10 mouse cellular contexts compared by ENCODE assay signal in genomic region chr8:54512200-54512599, GRCm38 (mm10). TPM values are rescaled to one million over a fixed set of nuclear protein-coding genes. Genes with fewer than 3 reads are reported as not detected.
DNase-seq lines count a peak whose midpoint lies in the region; ATAC-seq and TF ChIP-seq lines count a peak whose summit lies in the region.
"Not testable (repeated sequence)": the region's sequence is repeated elsewhere in the genome, so short reads cannot be mapped to it uniquely, and the experiment has no call there.
"Had no signal": no experiment of that assay in that cellular context is flagged by ENCODE, and none has a peak within 500 bp of the region (broad histone marks: within the 10 kb centered on the region; RNA-seq: fewer than 3 reads in every experiment).

No protein-coding gene starts in this region.

- H3K4me1 ChIP-seq in G1E (ENCODE audit: insufficient read depth, low read depth, low read length) = peaks cover 55% of the 10 kb centered on the region
- H3K4me1 ChIP-seq in liver, embryonic 12.5 days = peaks cover 46% of the 10 kb centered on the region
- peaks cover 7 to 23% of the 10 kb centered on the region in 2 experiments for H3K4me1 ChIP-seq in liver, embryonic 14.5 days (replicated peaks; ENCODE audit: control insufficient read depth in 2 of 2, insufficient read depth in 2 of 2, low read length in 1 of 2)
- H3K4me1 ChIP-seq in megakaryocyte, embryonic 14.5 days = peaks cover 54% of the 10 kb centered on the region

- TF ChIP-seq EP300 in liver, embryonic 14.5 days (IDR thresholded peaks at IDR 0.05; ENCODE audit: low read depth) = not testable (repeated sequence)

- H3K36me3 ChIP-seq in G1E (replicated peaks); liver, embryonic 12.5 days; liver, embryonic 14.5 days (replicated peaks; ENCODE audit: control insufficient read depth, insufficient read depth, low read depth): not testable (repeated sequence)
- H3K36me3 ChIP-seq in megakaryocyte, embryonic 14.5 days (replicated peaks; ENCODE audit: low read length) = peaks cover 22% of the 10 kb centered on the region

- not testable (repeated sequence) for DNase-seq in G1E (ENCODE audit: low spot score); liver, embryonic 14.5 days (ENCODE audit: low read depth in 3 of 3, low spot score in 3 of 3)
- peak; percentile 22 for DNase-seq in brain, adult 2 months (ENCODE audit: low read depth, low spot score)
- peak; percentile 11 for DNase-seq in liver

- H3K9ac ChIP-seq in liver, embryonic 12.5 days; liver, embryonic 14.5 days (replicated peaks): not testable (repeated sequence)

- 32% methylated on average over 5 of the region's 5 CpGs for WGBS in liver, embryonic 12.5 days (ENCODE audit: insufficient replicate concordance)
- 25% methylated on average over 4 of the region's 5 CpGs for WGBS in liver, embryonic 14.5 days (ENCODE audit: insufficient replicate concordance)

- not testable (repeated sequence) for H3K4me3 ChIP-seq in G1E (ENCODE audit: low read depth, low read length); liver, embryonic 12.5 days; liver, embryonic 14.5 days (ENCODE audit: insufficient read depth in 1 of 2, low read depth in 2 of 2, low read length in 2 of 2)
- peak overlapping the region; percentile 71 for H3K4me3 ChIP-seq in megakaryocyte, embryonic 14.5 days (replicated peaks)

- peak overlapping the region; percentile 25; the same call in 1 of the 2 replicates for H3K4me2 ChIP-seq in liver, embryonic 12.5 days
- H3K4me2 ChIP-seq in liver, embryonic 14.5 days (ENCODE audit: low read depth) = peak overlapping the region; percentile 2; the same call in 1 of the 2 replicates

- peak overlapping the region; percentile 41; the same call in 1 of the 2 replicates for H3K27ac ChIP-seq in liver, embryonic 12.5 days
- not testable (repeated sequence) for H3K27ac ChIP-seq in liver, embryonic 14.5 days

- ATAC-seq in G1E (ENCODE audit: extremely low read depth, insufficient number of reproducible peaks, low FRiP score, poor library complexity, severe bottlenecking) = 0 out of 2 replicates have a peak, but pooled peaks have one; percentile 17
- peak; percentile 52; the same call in 1 of the 2 replicates for ATAC-seq in liver, embryonic 12.5 days
- ATAC-seq in liver, embryonic 14.5 days (ENCODE audit: insufficient read depth) = peak; percentile 50; the same call in 1 of the 2 replicates

- not testable (repeated sequence) for H3K27me3 ChIP-seq in G1E (ENCODE audit: insufficient read depth, low read length); liver, embryonic 12.5 days (replicated peaks); liver, embryonic 14.5 days (ENCODE audit: control insufficient read depth, insufficient read depth, low read length); megakaryocyte, embryonic 14.5 days (replicated peaks)

- TF ChIP-seq CTCF in G1E (IDR thresholded peaks at IDR 0.05; ENCODE audit: low read depth, low read length); liver, embryonic 14.5 days (IDR thresholded peaks at IDR 0.05; ENCODE audit: low read depth): not testable (repeated sequence)

- H3K9me3 ChIP-seq in G1E (replicated peaks); liver, embryonic 12.5 days (replicated peaks); liver, embryonic 14.5 days (ENCODE audit: control insufficient read depth, low read length); megakaryocyte, embryonic 14.5 days: not testable (repeated sequence)

RNA-seq across cellular contexts. Expression of gene Asb5, which starts 17.2 kb away (rescaled TPM):
- not detected in 2 replicates for total RNA-seq in G1E (2014; fragmentation: Nextera tagmentation)
- 0.06 and 0.38 TPM in 2 replicates for total RNA-seq in G1E (2017)
- 0.14 TPM in 1 of 2 replicates, not detected in the other for polyA plus RNA-seq in G1E (2012)
- 3.0 and 4.1 TPM in 2 replicates for polyA plus RNA-seq in liver, embryonic 12.5 days (2016; fragmentation: Nextera tagmentation; extraction: Ambion mirVana)
- 0.12 and 0.18 TPM in 2 replicates for polyA plus RNA-seq in liver, embryonic 14.5 days (2012; rRNA removed)
- polyA plus RNA-seq in liver, embryonic 14.5 days (2014; fragmentation: Nextera tagmentation; extraction: Ambion mirVana) = 1.2 and 1.3 TPM in 2 replicates
- 0.37 TPM in 1 of 2 replicates, not detected in the other for polyA plus RNA-seq in megakaryocyte, embryonic 14.5 days (2012; ENCODE audit: insufficient read depth, low replicate concordance)
- total RNA-seq: adrenal gland, postnatal 14 days; CH12.LX had no signal
- polyA plus RNA-seq: activated CD4-positive, CD25-positive, alpha-beta regulatory T cell, adult 4 months; CD4-positive, CD25-positive, alpha-beta regulatory T cell, adult 4 months had no signal

RNA-seq across cellular contexts. Expression of gene Spcs3, which starts 17.6 kb away (rescaled TPM):
- total RNA-seq in G1E (2014; fragmentation: Nextera tagmentation) (246 and 257 TPM in 2 replicates), G1E (2017) (104 and 110 TPM in 2 replicates)
- polyA plus RNA-seq in G1E (2012) = 37.5 and 39.2 TPM in 2 replicates
- 97.5 and 97.7 TPM in 2 replicates for polyA plus RNA-seq in liver, embryonic 12.5 days (2016; fragmentation: Nextera tagmentation; extraction: Ambion mirVana)
- polyA plus RNA-seq in liver, embryonic 14.5 days (2012; rRNA removed) = 13.8 and 19.9 TPM in 2 replicates
- polyA plus RNA-seq in liver, embryonic 14.5 days (2014; fragmentation: Nextera tagmentation; extraction: Ambion mirVana) = 60.8 and 65.6 TPM in 2 replicates
- 23.3 and 30.1 TPM in 2 replicates for polyA plus RNA-seq in megakaryocyte, embryonic 14.5 days (2012; ENCODE audit: insufficient read depth, low replicate concordance)
